Mouse (Mus musculus): ENCODE data around the gene Thada.

Gene Thada

GRCm38 (mm10) chr17:84368213-84369014 is 97.6 kb downstream of the Thada start:
- WGBS = 73% methylated on average over 11 of the region's 11 CpGs

DNA sequence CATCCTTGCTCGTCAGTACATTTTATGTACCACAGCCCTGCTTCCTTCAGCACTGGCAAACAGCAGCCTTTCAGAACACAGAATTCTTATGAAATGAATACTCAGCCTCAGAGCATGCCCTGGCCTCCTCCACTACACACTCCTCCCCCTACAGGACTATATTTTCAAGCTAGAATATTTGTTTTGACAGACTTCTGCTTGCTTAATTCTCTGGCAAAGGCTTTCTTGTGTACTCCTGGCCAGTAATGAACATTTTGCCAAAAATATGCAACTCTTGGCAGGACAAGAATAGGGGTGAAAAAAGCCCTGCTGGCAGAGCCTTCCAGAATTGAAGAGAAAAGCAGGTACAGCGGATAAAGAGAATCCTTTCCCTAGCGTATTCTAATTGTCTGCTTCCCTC is 98.3 kb downstream of the Thada start:
- WGBS = 47% methylated on average over 3 of the region's 3 CpGs

GRCm38 (mm10) chr17:84365791-84366301 is 100.2 kb downstream of the Thada start:
- 50% methylated on average over 6 of the region's 6 CpGs for WGBS

DNA sequence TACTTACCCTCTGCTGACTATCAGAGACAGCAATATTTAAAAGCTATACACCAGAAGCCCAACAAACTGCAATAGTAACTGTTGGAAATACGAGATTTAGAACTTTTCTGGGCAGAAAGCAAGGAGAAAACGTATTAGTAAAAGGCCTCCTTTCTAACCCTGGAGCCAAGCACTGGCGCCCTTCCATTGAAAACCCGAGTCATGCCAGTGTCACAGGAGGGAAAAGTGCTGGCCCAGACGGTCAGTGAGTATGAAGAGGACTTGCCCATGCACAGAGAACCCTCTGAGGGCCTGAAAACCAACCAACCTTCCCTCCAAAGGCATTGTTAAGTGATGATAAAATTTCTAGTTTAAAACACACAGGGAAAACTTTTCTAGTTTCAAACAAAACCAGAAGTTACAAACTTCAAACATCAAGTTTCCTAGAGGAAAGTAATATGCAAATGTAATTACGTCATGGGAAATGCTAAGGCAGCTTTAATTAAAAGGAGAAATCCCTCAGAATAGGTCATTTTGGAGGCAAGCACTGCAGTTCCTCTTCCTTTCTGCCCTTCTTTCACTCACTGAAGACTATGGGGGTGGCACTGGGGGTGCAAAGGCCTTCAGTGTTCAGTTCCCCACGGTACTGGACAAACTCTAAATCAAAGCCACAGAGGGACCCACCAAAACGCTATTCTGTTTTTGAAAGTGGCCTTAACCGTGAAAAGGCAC is 100.8 kb downstream of the Thada start:
- 55% methylated on average over 9 of the region's 9 CpGs for WGBS

DNA sequence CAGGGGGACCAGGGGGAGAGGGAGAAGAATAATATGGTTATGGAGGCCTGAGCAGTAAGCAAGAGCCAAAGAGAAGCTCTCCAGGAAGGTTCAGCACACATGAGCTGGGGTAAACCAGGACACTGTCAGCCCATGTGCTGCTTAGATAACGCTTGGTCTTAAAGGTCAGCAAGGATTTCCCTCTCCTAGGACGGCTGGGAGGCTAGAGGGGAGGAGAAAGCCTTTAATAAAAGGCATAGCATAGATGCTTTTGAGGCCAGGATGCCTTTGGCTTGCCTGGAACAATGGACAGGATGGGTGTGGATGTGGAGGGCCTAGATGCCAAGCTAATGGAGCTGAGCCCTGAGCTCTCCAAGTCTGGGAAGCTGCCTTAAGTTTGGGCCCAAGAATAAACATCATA is 102.6 kb downstream of the Thada start:
- whole genome bisulfite sequencing = 60% methylated on average over 2 of the region's 2 CpGs

DNA sequence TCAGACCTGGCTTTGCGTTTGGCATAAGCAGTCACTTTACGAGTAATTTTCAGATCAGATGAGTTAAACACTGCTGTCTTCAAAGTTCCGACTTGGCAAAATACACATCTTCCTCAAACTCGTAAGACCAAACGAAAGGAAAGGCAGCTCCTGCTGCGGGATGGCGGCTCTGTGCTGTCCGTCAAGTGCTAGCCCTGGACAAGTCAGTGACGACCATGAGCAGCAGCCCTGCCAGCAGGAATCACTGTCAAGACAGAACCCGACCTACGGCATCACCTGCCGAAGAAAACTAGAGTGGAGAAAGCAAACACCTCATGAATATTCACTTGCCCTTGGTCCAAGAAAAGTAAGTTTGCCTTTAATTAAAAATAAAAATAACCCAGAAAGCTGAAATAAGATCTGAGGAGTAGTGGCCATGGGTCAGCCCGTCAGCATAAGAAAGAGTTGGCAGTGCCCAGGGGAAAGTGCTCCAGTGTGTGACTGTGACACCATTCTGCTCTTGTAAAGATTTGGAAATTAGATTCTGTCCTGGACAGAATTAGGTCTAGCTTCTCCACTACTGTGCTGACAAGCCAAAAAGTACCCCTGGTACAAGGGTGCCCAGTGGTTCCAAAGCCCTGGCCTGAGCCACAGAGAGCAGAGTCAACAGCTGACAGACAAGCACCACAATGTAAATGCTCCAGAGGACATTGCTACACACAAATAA is 103.3 kb downstream of the Thada start:
- 72% methylated on average over 13 of the region's 13 CpGs for WGBS

GRCm38 (mm10) chr17:84361006-84361405 is 105.0 kb downstream of the Thada start:
- WGBS = 78% methylated on average over 1 of the region's 1 CpGs

GRCm38 (mm10) chr17:84359810-84360209 is 106.2 kb downstream of the Thada start:
- WGBS = 82% methylated on average over 7 of the region's 7 CpGs

GRCm38 (mm10) chr17:84358951-84359644 is 106.9 kb downstream of the Thada start:
- WGBS = 96% methylated on average over 10 of the region's 10 CpGs

DNA sequence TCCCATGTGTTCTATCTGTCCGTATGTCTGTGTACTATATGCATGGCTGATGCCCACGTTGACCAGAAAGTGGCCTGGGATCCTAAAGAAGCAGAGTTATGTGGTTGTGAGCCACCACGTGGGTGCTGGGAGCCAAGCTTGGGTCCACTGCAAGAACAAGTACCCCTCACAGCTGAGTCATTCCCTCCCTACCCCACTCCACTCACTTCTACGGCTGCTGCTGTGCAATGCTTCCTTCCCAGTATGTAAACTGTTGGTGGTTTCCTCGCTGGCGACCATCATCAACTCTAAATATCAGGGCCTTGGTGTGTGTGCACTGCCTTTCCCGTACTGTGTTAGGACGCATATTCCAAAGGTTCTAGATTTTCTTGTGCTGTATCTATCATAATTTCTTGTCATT is 108.2 kb downstream of the Thada start:
- WGBS = 97% methylated on average over 8 of the region's 8 CpGs

DNA sequence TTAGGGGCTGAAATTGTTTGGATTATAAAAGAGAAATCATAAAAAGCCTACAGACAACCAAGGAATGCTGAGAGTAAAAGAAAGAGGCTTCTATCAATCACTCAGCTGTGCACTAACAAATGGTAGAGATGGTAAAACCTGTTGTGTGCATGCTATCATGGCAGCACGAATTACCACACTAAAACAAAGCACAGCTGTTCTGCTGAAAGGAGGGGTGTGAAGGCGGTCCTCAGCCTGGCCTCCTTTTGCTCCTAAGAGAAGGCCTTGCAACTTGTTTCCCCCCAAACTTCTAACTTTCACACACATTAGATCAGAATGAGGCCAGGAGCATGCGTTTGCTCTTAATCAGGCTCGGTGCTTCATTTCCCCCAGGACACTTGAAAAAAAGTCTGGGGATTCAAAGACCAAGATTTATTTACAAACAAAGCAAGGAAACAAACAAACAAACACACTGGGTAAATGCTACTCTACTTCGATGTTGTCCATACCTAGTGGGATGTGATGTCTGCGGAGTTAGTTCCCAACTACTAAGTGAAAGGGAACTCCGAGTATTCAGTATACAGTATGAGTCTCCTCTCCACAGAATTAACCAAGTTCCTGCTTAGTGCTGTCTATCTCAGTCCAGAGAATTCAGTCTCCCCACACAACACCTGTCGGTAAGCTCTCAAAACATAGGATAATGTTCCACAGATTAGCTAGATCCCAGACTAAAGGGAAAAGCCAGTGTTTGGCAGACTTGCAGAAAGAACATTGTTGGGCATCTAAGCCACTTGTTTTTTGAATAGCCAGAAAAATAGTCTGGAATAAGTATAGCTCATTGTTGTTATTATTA is 109.7 kb downstream of the Thada start:
- WGBS = 86% methylated on average over 8 of the region's 8 CpGs

- 100% methylated on average over 3 of the region's 3 CpGs for WGBS
Measured at GRCm38 (mm10) chr17:84355006-84355405, 111.0 kb downstream of the Thada start.

DNA sequence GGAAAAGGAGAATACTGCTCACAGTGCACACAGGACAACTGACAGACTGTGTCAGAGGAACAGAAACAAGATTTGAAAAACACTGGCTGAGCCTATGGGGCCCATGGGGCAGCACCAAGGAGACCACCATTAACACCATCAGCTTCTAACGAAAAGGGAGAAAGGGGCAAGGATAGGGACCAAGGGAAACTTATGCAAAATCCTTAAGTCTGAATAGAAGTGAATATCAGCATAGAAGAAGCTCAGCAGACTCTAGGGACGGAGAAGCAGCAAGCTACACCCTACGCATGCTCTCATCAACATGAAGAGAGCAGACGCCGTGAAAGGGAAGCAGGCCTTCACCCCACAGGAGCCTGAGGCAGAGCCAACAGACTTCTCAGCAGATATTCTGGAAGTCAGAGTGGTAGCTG is 112.1 kb downstream of the Thada start:
- 81% methylated on average over 5 of the region's 5 CpGs for WGBS

DNA sequence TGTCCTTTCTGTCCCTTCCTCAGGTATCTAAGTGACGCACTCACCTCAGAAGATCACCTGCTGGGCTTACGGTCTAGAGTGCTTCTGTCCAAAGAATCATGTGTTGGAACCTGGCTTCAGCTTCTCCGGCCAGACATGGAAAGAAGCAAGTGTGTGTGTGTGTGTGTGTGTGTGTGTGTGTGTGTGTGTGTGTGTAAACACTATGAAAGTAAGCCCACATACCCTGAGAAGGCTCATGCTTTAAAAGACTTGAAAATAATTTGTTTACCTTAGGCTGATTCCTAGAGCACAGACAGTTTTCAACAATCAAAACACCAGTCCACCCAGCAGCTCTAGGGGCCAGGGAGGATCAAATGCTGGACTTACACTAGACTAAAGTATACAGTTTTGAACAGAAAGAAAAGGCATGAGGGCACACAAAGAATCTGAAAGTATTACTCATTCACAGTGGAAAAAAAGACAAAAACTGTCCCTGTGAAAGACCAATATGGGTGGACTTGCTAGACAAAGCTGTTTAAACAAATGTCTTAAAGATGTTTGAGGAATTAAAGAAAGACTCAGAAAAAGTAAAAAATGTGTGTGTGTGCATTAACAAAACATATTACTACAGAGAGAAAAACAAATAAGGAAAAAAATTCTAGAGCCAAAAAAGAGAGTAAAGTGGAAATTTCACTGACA is 112.6 kb downstream of the Thada start:
- 97% methylated on average over 3 of the region's 3 CpGs for WGBS

DNA sequence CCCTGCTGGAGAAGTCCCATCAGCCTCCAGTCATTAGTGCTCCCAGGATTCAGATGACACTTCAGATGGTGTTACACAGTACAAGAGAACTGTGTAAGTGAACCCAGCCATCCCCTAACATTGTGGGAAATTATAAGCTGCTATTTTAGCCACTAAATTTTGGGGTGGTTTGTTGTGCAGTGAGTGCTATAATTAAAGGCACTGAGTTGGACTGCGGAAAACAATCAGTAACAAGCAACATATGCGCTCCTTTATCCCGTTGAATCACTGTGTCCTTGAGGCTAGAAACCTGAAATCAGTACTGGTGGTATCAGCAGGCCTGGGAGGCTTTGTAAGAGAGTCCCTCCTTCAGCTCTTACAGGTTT is 113.2 kb downstream of the Thada start:
- 73% methylated on average over 3 of the region's 3 CpGs for WGBS

DNA sequence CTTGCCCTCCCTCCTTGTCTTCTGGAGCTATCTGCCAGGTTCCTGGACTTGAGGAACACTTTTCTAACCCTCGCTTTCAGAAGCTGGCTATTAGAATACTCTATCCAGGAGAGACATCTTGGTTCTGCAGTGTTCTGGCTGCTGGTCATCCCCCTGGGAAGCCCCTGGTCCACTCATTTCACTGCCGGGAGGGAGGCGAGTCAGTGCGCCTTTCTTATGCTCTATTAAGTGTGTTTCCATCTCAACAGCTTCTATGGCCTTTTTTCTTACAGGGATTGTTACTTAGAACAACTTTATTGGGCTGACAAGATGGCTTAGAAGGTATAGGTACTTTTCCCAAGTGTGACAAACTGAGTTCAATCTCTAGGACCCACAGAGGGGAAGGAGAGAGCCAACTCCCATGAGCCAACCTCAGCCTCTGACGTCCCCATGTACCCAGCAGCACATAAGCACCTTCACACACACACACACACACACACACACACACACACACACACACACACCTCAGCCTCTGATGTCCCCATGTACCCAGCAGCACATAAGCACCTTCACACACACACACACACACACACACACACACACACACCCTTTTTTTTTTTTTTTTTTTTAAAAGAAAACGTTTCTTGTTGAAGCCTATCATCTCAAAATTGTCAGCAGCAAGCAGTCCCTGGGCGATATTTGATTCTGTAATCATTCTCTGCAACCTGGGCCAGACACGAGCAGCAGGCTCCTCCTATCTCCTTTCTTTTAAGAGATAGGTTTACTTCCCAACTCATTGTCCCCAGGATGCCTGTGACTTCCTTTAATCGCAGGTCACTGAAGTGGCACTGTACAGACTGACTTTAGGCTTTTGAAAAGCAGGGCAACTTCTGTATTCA is 113.9 kb downstream of the Thada start:
- WGBS = 87% methylated on average over 9 of the region's 9 CpGs

GRCm38 (mm10) chr17:84351276-84351675 is 114.7 kb downstream of the Thada start:
- 70% methylated on average over 3 of the region's 3 CpGs for WGBS

GRCm38 (mm10) chr17:84348865-84349264 is 117.1 kb downstream of the Thada start:
- 97% methylated on average over 3 of the region's 3 CpGs for WGBS

DNA sequence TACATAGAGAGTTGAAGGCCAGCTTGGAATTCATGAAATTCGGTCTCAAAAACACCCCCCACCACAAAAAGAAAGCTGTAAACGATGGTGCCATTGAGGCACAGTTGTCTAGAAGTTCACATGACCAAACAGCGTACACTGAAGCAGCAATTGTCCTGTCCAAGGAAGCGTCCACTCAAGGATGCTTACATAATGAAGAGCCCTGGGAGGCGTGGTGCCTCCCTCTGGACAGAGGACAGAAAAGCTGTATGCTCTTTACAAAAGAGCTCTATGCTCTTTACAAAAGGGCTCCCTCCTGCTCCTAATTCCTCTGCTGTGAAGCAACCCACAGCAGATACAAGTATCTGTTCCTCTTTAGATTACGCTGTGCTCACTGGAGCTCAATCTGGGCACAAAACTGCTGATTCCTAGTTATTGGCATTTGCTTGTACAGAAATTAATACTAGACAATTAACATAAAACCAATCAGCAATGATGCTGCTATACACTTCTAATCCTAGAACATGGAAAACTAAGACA is 123.6 kb downstream of the Thada start:
- 63% methylated on average over 6 of the region's 6 CpGs for WGBS
